Mouse (Mus musculus) liver, embryonic 14.5 days (tissue): Measurements from ENCODE around the gene Prepl. TPM values are rescaled to one million over a fixed set of nuclear protein-coding genes. Genes with fewer than 3 reads are reported as not detected.
A peak's percentile ranks its signal among the peaks of the same experiment; 100 is the strongest.

ENCODE experiments used
- ATAC-seq: fragments of 200-750 bp; cut with Nextera tagmentation; 2 replicates; pipeline ENCODE4 v1.8.0; 2017; ENCODE audit warnings: moderate number of reproducible peaks, mild to moderate bottlenecking, moderate library complexity; ENCODE audit not compliant: insufficient read depth
- DNase-seq, 3 experiments: peaks; one replicate each; pipeline ENCODE4 v3.0.0-alpha.2; 2012 to 2013; ENCODE audit warnings: low read depth in 3 of 3, low spot score in 3 of 3
- H3K27ac ChIP-seq: fragments of 300-500 bp; sonication (generic); 2 replicates; pipeline ENCODE4 v1.5.1; 2014; ENCODE audit warnings: moderate library complexity, mild to moderate bottlenecking, control low read depth, inconsistent platforms
- H3K27me3 ChIP-seq: fragments of 300-500 bp; sonication (generic); 2 replicates; pipeline ENCODE4 v1.6.1; 2014; ENCODE audit warnings: mild to moderate bottlenecking, low read length, moderate library complexity; ENCODE audit not compliant: control insufficient read depth, insufficient read depth
- H3K36me3 ChIP-seq: fragments of 300-500 bp; sonication (generic); replicated peaks from 2 replicates; pipeline ENCODE4 v1.6.1; 2014; ENCODE audit warnings: low read depth; ENCODE audit not compliant: control insufficient read depth, insufficient read depth
- H3K4me1 ChIP-seq, 2 experiments: fragments of 200-500 bp in 1 of 2; fragments of 300-500 bp in 1 of 2; sonication (generic) in 1 of 2; replicated peaks; 2 replicates each; pipeline ENCODE4 v1.6.1; 2012 to 2014; ENCODE audit warnings: antibody characterized with exemption in 1 of 2, inconsistent platforms in 1 of 2, low read length in 1 of 2; ENCODE audit not compliant: control insufficient read depth in 2 of 2, insufficient read depth in 2 of 2
- H3K4me2 ChIP-seq: fragments of 300-500 bp; sonication (generic); 2 replicates; pipeline ENCODE4 v1.6.1; 2014; ENCODE audit warnings: low read depth, mild to moderate bottlenecking, control low read depth, moderate library complexity
- H3K4me3 ChIP-seq, 2 experiments: fragments of 200-500 bp in 1 of 2; fragments of 300-500 bp in 1 of 2; sonication (generic) in 1 of 2; 2 replicates each; pipeline ENCODE4 v1.5.1; 2012 to 2014; ENCODE audit warnings: low read depth in 2 of 2, low read length in 2 of 2, mild to moderate bottlenecking in 2 of 2, control low read depth in 1 of 2, inconsistent platforms in 1 of 2, moderate library complexity in 1 of 2; ENCODE audit not compliant: insufficient read depth in 1 of 2
- H3K9ac ChIP-seq: fragments of 300-500 bp; sonication (generic); replicated peaks from 2 replicates; pipeline ENCODE4 v1.6.1; 2014; ENCODE audit warnings: mild to moderate bottlenecking, control low read depth, moderate library complexity
- H3K9me3 ChIP-seq: fragments of 300-500 bp; sonication (generic); 2 replicates; pipeline ENCODE4 v1.6.1; 2016; ENCODE audit warnings: low read length, mixed read lengths; ENCODE audit not compliant: control insufficient read depth
- CTCF ChIP-seq: IDR thresholded peaks from 2 replicates; pipeline ENCODE4 v1.5.1; 2016; ENCODE audit warnings: antibody characterized with exemption, low read depth, control low read depth
- EP300 ChIP-seq: IDR thresholded peaks from 2 replicates; pipeline ENCODE4 v1.6.1; 2016; ENCODE audit warnings: antibody characterized with exemption, low read depth
- WGBS: fragments of 180-500 bp; shearing (Covaris S2); extraction: QIAGEN DNeasy Blood & Tissue Kit; methylation state at CpG from one replicate; pipeline ENCODE4 v1.1.7; 2014; ENCODE audit not compliant: insufficient replicate concordance; 5-methylcytosine and 5-hydroxymethylcytosine counted together
- polyA plus RNA-seq, 2 experiments: library from polyadenylated mRNA; depleted of rRNA in 1 of 2; stranded (reverse) in 1 of 2; unstranded in 1 of 2; fragments of >200 nt; fragmentation: Nextera tagmentation in 1 of 2; extraction: Ambion mirVana in 1 of 2; gene quantifications; 2 replicates each; pipeline versions ENCODE4 v1.2.1 to v1.2.3; 2012 to 2014

The Prepl gene
- polyA plus RNA-seq, 2 experiments, result 7.2 to 7.5 TPM

GRCm38 (mm10) chr17:85037855-85038254, 52.2 kb downstream of the Prepl start:
- H3K4me3 ChIP-seq, result no peak overlapping the region
- no peaks in the 10 kb centered on the region for H3K27me3 ChIP-seq
- DNase-seq (no peak), ATAC-seq (peak; percentile 66)
- H3K9ac ChIP-seq, result no peak overlapping the region
- H3K4me2 ChIP-seq, result no peak overlapping the region
- WGBS, result 59% methylated on average over 5 of the region's 5 CpGs
- no peaks in the 10 kb centered on the region for H3K9me3 ChIP-seq
- no peak overlapping the region for H3K27ac ChIP-seq
- no peak for TF ChIP-seq CTCF
- TF ChIP-seq EP300, result no peak
- H3K4me1 ChIP-seq, result peaks cover 0 to 2% of the 10 kb centered on the region in 2 experiments; a peak in 1 of 4 replicates
- H3K36me3 ChIP-seq, result no peaks in the 10 kb centered on the region

- DNase-seq (no peak), ATAC-seq (no peak)
- no peak for TF ChIP-seq CTCF
- TF ChIP-seq EP300, result no peak
- no peak overlapping the region for H3K9ac ChIP-seq
- no peaks in the 10 kb centered on the region; a peak in 1 of 4 replicates for H3K4me1 ChIP-seq
- no peaks in the 10 kb centered on the region for H3K36me3 ChIP-seq
- WGBS, result 63% methylated on average over 11 of the region's 11 CpGs
- H3K4me2 ChIP-seq, result no peak overlapping the region
- H3K27ac ChIP-seq, result no peak overlapping the region
- no peaks in the 10 kb centered on the region for H3K9me3 ChIP-seq
- H3K4me3 ChIP-seq, result no peak overlapping the region
- H3K27me3 ChIP-seq, result no peaks in the 10 kb centered on the region
Observed at GRCm38 (mm10) chr17:85034068-85034467, 56.0 kb downstream of the Prepl start.

- no peak overlapping the region for H3K27ac ChIP-seq
- H3K36me3 ChIP-seq, result no peaks in the 10 kb centered on the region
- no peaks in the 10 kb centered on the region for H3K9me3 ChIP-seq
- 69% methylated on average over 3 of the region's 3 CpGs for WGBS
- no peak for TF ChIP-seq CTCF
- DNase-seq, result no peak
- no peaks in the 10 kb centered on the region for H3K27me3 ChIP-seq
- H3K4me1 ChIP-seq, result no peaks in the 10 kb centered on the region; a peak in 1 of 4 replicates
- no peak overlapping the region for H3K4me3 ChIP-seq
- H3K9ac ChIP-seq, result no peak overlapping the region
- H3K4me2 ChIP-seq, result no peak overlapping the region
- no peak for ATAC-seq
Observed at GRCm38 (mm10) chr17:85033087-85033486, 57.0 kb downstream of the Prepl start.

- ATAC-seq (no peak), DNase-seq (no peak)
- no peak overlapping the region for H3K27ac ChIP-seq
- H3K9me3 ChIP-seq, result no peaks in the 10 kb centered on the region
- no peaks in the 10 kb centered on the region for H3K4me1 ChIP-seq
- 59% methylated on average over 5 of the region's 5 CpGs for WGBS
- no peak overlapping the region for H3K4me2 ChIP-seq
- no peak for TF ChIP-seq CTCF
- TF ChIP-seq EP300, result no peak
- H3K27me3 ChIP-seq, result no peaks in the 10 kb centered on the region
- no peak overlapping the region for H3K9ac ChIP-seq
- H3K36me3 ChIP-seq, result no peaks in the 10 kb centered on the region
- no peak overlapping the region for H3K4me3 ChIP-seq
Observed at GRCm38 (mm10) chr17:85030651-85031050, 59.4 kb downstream of the Prepl start.

- Histone ChIP-seq H3K9ac (no peak overlapping the region), H3K27me3 (no peaks in the 10 kb centered on the region), H3K36me3 (no peaks in the 10 kb centered on the region), H3K4me2 (no peak overlapping the region), H3K27ac (no peak overlapping the region), H3K9me3 (no peaks in the 10 kb centered on the region), H3K4me1 (no peaks in the 10 kb centered on the region; a peak in 1 of 4 replicates), H3K4me3 (no peak overlapping the region)
- ATAC-seq (no peak), DNase-seq (no peak)
- WGBS, result 82% methylated on average over 10 of the region's 10 CpGs
- TF ChIP-seq EP300, result no peak
Observed at GRCm38 (mm10) chr17:85028797-85029196, 61.2 kb downstream of the Prepl start.
